Mouse (Mus musculus) heart, adult 2 months (tissue): ENCODE data around the gene Gm10778. TPM values are rescaled to one million over a fixed set of nuclear protein-coding genes. Genes with fewer than 3 reads are reported as not detected.

Experiments
- DNase-seq, 2 experiments: peaks; one replicate each; pipeline ENCODE4 v3.0.0; 2021
- H3K27ac ChIP-seq: fragments of 200-600 bp; 2 replicates; pipeline ENCODE4 v1.8.1; 2022
- H3K27me3 ChIP-seq: fragments of 200-500 bp; 2 replicates; pipeline ENCODE4 v1.6.1; 2012; ENCODE audit warnings: mild to moderate bottlenecking, low read length, inconsistent platforms, mixed read lengths; ENCODE audit not compliant: control insufficient read depth, insufficient read depth
- H3K36me3 ChIP-seq: fragments of 200-500 bp; 2 replicates; pipeline ENCODE4 v1.6.1; 2012; ENCODE audit warnings: low read length, inconsistent platforms; ENCODE audit not compliant: control insufficient read depth, insufficient read depth
- H3K4me1 ChIP-seq: fragments of 200-500 bp; 2 replicates; pipeline ENCODE4 v1.6.1; 2011; ENCODE audit warnings: low read length; ENCODE audit not compliant: control insufficient read depth, insufficient read depth
- H3K4me3 ChIP-seq: fragments of 200-600 bp; 2 replicates; pipeline ENCODE4 v1.8.1; 2022
- H3K79me2 ChIP-seq: fragments of 200-500 bp; replicated peaks from 2 replicates; pipeline ENCODE4 v1.6.1; 2012; ENCODE audit warnings: mild to moderate bottlenecking, inconsistent platforms, low read length, moderate library complexity, mixed read lengths; ENCODE audit not compliant: control insufficient read depth, insufficient read depth
- H3K9ac ChIP-seq: fragments of 200-500 bp; 2 replicates; pipeline ENCODE4 v1.6.1; 2012; ENCODE audit warnings: low read depth, mild to moderate bottlenecking, control low read depth, inconsistent platforms, low read length, mixed read lengths
- CTCF ChIP-seq: fragments of 200-600 bp; IDR thresholded peaks from 2 replicates; pipeline ENCODE4 v1.8.1; 2022; ENCODE audit warnings: antibody characterized with exemption, mild to moderate bottlenecking, moderate library complexity
- EP300 ChIP-seq: fragments of 200-500 bp; IDR thresholded peaks from 2 replicates; pipeline ENCODE4 v1.6.1; 2011; ENCODE audit warnings: low read depth, low read length, control low read depth; ENCODE audit not compliant: insufficient read depth
- POLR2A ChIP-seq: fragments of 200-500 bp; IDR thresholded peaks from 2 replicates; pipeline ENCODE4 v1.6.1; 2011; ENCODE audit warnings: mild to moderate bottlenecking, low read depth, low read length, control low read depth; ENCODE audit not compliant: insufficient read depth
- WGBS: fragments of 180-500 bp; shearing (Covaris S2); methylation state at CpG from one replicate; pipeline ENCODE4 v1.1.7; 2018; 5-methylcytosine and 5-hydroxymethylcytosine counted together
- intact Hi-C: fragments of 180-260 bp; cut with DNase I; formaldehyde crosslinking; loops from one replicate; pipeline ENCODE4 v1.15.1; 2025
- polyA plus RNA-seq: library from polyadenylated mRNA; depleted of rRNA; stranded (reverse); fragments of >200 nt; gene quantifications from 2 replicates; pipeline ENCODE4 v1.2.3, GENCODE M21; 2012
- total RNA-seq, 2 experiments: library from RNA; stranded (reverse); gene quantifications; 2 replicates each; pipeline ENCODE4 v1.2.3; 2021

Gm10778 gene
- total and polyA plus RNA-seq, 3 experiments: 0.59 to 2.4 (median 2.1) TPM

DNA sequence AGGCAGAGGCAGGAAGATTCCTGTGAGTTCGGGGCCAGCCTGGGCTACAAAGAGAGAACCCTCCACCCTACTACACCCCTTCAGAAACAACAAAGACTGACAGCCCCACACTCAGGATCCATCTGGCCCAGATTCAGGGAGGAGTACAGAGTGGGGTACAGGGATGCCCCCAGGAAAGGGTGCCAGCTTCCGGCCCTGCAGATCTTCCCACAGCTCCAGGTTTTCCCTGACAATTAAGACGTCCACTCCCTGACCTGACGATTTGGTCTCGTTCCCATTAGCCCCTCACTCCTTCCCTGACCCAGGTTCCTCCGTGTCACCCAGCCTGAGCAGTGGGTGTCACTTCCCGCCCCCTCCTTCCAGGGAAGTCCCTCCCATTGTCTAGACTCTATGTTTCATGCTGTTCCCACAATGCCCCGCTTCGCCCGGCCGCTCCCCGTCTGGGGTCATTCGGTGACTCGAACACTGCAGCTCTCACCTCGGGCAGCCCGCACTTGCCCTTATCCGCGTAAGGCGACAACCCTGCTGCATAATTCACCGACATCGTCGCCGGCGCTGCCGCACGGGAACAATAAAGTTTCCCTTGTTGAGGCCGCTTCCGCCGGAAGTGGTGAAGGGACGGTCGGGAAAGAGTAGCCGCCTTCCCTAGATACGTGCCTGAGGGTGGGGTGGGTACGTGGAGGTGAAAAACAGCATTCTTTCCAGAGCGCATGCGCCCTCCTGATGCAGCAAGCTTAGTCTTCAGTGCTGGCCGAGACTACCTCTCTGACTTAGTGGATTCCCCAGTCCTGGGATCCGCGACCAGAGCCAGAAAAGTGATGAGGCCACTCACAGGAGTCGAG, 21.6 kb upstream of the Gm10778 start, which contains the start of gene Sirt6:
Sirt6 (minus strand) TSS at position 804 of the 842 bp plus-strand sequence.
- H3K4me3 ChIP-seq: peak within 1 kb of the TSS; percentile 70
- peak; percentile 75 for TF ChIP-seq EP300
- TF ChIP-seq POLR2A: peak; percentile 96
- TF ChIP-seq CTCF: no peak
- DNase-seq: peak; percentile 92 to 94
- peak within 1 kb of the TSS; percentile 84 for H3K9ac ChIP-seq
- 4% methylated on average over 40 of the region's 40 CpGs for WGBS
- no peaks in the 10 kb centered on the region for H3K36me3 ChIP-seq
- no peaks in the 10 kb centered on the region for H3K27me3 ChIP-seq
- peak within 1 kb of the TSS; percentile 95 for H3K27ac ChIP-seq
- intact Hi-C loops: loop anchor here (2.0 to 5.0 kb wide), 3 partner anchors 16 to 550 kb away; partner anchors contain the start of gene BC025920
- peaks cover 5% of the 10 kb centered on the region for H3K4me1 ChIP-seq
- no peaks in the 10 kb centered on the region for H3K79me2 ChIP-seq

DNA sequence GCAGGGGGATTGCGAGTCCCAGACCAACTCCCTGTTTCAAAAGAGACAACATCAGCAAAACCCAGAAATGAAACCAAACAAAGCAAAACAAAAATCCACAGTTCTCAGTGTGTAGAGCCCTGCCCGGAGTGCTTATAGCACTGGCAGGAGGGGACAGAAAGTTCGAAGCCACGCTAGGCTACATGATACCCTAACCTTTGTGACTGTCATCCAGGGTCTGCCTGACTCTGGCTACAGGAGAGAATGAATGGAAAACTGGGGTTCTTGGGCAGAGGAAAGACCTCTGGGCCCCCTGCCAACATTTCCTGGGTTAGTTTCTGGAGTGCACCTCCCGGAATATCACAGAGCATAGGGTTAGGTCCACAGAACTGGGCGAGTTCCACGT, 21.0 kb upstream of the Gm10778 start:
- TF ChIP-seq POLR2A (no peak), EP300 (no peak), CTCF (no peak)
- peak overlapping the region; percentile 84 for H3K9ac ChIP-seq
- 36% methylated on average over 7 of the region's 7 CpGs for WGBS
- intact Hi-C loops: loop anchor here (2.0 to 5.0 kb wide), 3 partner anchors 15 to 549 kb away; partner anchors contain the start of gene BC025920
- no peaks in the 10 kb centered on the region for H3K36me3 ChIP-seq
- DNase-seq: no peak
- H3K4me3 ChIP-seq: peak overlapping the region; percentile 70
- no peaks in the 10 kb centered on the region for H3K27me3 ChIP-seq
- H3K79me2 ChIP-seq: no peaks in the 10 kb centered on the region
- H3K27ac ChIP-seq: peak overlapping the region; percentile 95
- H3K4me1 ChIP-seq: peaks cover 5% of the 10 kb centered on the region

DNA sequence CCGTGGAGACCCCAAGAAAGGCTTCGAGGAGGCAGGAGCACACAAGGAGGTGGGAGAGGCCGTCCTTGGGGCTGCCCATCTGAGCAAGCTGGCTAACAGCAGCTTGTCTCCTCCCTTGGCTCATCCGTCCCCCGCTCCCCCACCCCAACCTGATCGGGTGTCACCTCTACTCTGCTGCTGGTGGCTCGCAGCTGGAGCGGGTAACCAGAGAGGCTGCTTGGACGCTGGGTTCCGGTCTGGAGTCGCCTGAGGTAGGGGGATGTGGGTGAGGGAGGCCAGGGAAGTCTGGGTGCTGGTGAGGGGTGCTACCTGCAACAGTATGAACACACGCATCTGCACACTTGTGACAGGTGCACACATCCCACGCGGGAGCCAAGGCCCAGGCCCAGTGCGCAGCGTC, 20.5 kb upstream of the Gm10778 start, which contains the start of gene Ankrd24:
Ankrd24 (plus strand) TSS at position 151 of the 400 bp plus-strand sequence.
- H3K27ac ChIP-seq: peak within 1 kb of the TSS; percentile 95
- no peaks in the 10 kb centered on the region for H3K79me2 ChIP-seq
- H3K27me3 ChIP-seq: no peaks in the 10 kb centered on the region
- TF ChIP-seq CTCF: no peak
- no peak for TF ChIP-seq EP300
- TF ChIP-seq POLR2A: no peak
- H3K9ac ChIP-seq: peak within 1 kb of the TSS; percentile 84
- intact Hi-C loops: loop anchor here (5.0 kb wide), 1 partner anchor 549 kb away; no protein-coding TSS in a partner anchor
- peaks cover 5% of the 10 kb centered on the region for H3K4me1 ChIP-seq
- DNase-seq: no peak
- WGBS: 81% methylated on average over 16 of the region's 16 CpGs
- peak within 1 kb of the TSS; percentile 70 for H3K4me3 ChIP-seq
- H3K36me3 ChIP-seq: no peaks in the 10 kb centered on the region

DNA sequence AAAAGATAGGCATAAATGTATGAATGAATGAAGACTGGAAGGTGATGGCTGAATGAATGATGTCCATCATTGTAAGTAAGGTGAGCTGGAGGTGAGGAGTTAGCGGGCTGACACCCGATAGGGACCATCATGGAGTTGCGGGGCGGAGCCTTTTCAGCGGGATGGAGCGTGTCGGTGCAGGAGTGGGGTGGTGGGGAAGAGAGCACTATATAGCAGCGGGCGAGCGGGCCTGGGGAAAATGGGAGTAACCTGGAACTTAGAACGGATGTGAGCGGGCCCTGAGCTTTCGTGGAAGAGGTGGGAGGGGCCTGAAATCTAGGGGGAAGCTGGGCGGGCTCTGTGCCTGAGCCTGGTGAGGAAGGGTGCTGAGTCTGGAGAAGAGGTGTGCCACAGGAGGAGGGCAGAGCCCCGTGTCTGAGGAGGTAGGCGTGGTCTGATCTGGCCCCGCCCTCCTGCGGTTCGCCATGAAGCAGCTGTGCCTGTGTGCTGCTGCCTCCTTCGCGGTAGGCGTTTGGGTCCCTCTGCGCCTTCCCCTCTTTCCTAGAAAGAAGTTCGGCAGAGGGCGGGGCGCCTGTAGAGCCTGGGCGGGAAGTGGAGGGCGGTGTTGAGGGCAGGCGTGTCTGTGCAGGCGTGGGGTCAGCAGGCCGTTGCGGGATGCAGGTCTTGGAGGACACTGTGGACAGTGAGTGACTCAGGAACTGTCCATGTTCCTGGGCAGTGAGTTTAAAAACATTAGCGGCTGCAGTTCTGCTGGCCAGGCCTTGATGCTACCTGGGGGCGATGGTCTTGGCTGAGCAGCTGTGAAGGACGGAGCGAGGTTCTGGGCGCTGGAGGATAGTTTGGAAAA, 15.4 kb upstream of the Gm10778 start:
- Histone ChIP-seq H3K27me3 (no peaks in the 10 kb centered on the region), H3K4me1 (peaks cover 2% of the 10 kb centered on the region), H3K9ac (peak overlapping the region; percentile 22), H3K36me3 (no peaks in the 10 kb centered on the region), H3K79me2 (no peaks in the 10 kb centered on the region), H3K4me3 (peak overlapping the region; percentile 51), H3K27ac (no peak overlapping the region; the same call in 1 of the 2 replicates)
- TF ChIP-seq POLR2A (peak; percentile 56; the same call in 1 of the 2 replicates), EP300 (no peak)
- 5% methylated on average over 37 of the region's 37 CpGs for WGBS
- peak; percentile 82 to 86 for DNase-seq
- intact Hi-C loops: no loop called here

DNA sequence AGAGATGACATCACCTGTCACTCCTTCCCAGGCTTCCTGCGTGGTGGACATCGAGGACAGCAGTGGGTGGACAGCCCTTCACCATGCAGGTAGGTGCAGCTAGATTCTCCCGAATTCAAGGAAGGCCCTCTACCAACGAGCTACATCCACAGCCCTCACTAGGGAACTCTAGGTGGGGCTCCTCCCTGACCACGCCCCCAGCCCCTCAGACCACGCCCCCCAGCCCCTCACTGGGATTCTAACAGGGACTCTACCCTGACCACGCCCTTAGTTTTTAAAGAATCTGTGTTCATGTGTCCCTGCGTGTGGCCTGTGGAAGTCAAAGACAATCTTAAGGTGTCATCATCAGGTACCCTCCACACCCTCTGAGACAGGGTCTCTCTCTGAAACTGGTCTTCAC, 12.5 kb upstream of the Gm10778 start:
- no peak overlapping the region for H3K4me3 ChIP-seq
- DNase-seq: no peak
- H3K9ac ChIP-seq: no peak overlapping the region
- H3K4me1 ChIP-seq: peaks cover 2% of the 10 kb centered on the region
- TF ChIP-seq CTCF (no peak), EP300 (no peak), POLR2A (no peak)
- intact Hi-C loops: no loop called here
- H3K27ac ChIP-seq: no peak overlapping the region
- H3K27me3 ChIP-seq: no peaks in the 10 kb centered on the region
- H3K36me3 ChIP-seq: no peaks in the 10 kb centered on the region
- 24% methylated on average over 8 of the region's 8 CpGs for WGBS
- H3K79me2 ChIP-seq: no peaks in the 10 kb centered on the region
